Mouse (Mus musculus) G1E (cell line): ENCODE results near the gene Gpsm2. TPM values are rescaled to one million over a fixed set of nuclear protein-coding genes. Genes with fewer than 3 reads are reported as not detected.

Source experiments
- ATAC-seq: 2 replicates; pipeline ENCODE4 v1.8.0; 2016; ENCODE audit warnings: mild to moderate bottlenecking; ENCODE audit not compliant: insufficient number of reproducible peaks, poor library complexity, low FRiP score, severe bottlenecking; ENCODE audit errors: extremely low read depth
- DNase-seq: peaks from one replicate; pipeline ENCODE4 v3.0.0; 2012; ENCODE audit warnings: low spot score
- H3K27me3 ChIP-seq: 2 replicates; pipeline ENCODE4 v1.6.1; 2012; ENCODE audit warnings: mild to moderate bottlenecking, low read length, inconsistent platforms; ENCODE audit not compliant: insufficient read depth
- H3K36me3 ChIP-seq: replicated peaks from 2 replicates; pipeline ENCODE3; 2012; ENCODE audit warnings: mild to moderate bottlenecking, inconsistent platforms
- H3K4me1 ChIP-seq: 2 replicates; pipeline ENCODE4 v1.6.1; 2012; ENCODE audit warnings: low read depth, low read length, inconsistent platforms, mixed read lengths; ENCODE audit not compliant: insufficient read depth
- H3K4me3 ChIP-seq: 2 replicates; pipeline ENCODE4 v1.5.1; 2012; ENCODE audit warnings: low read depth, mild to moderate bottlenecking, inconsistent platforms, low read length, moderate library complexity, mixed read lengths
- H3K9me3 ChIP-seq: replicated peaks from 2 replicates; pipeline ENCODE4 v1.6.1; 2012; ENCODE audit warnings: inconsistent platforms
- CTCF ChIP-seq: IDR thresholded peaks from 2 replicates; pipeline ENCODE4 v1.5.1; 2012; ENCODE audit warnings: low read depth, low read length, inconsistent platforms, mixed read lengths
- GATA1 ChIP-seq: IDR thresholded peaks from 2 replicates; pipeline ENCODE4 v1.6.1; 2012; ENCODE audit warnings: borderline replicate concordance, low read length, inconsistent platforms, mixed read lengths
- GATA2 ChIP-seq: IDR thresholded peaks from 2 replicates; pipeline ENCODE4 v1.6.1; 2012; ENCODE audit warnings: low read depth, low read length, inconsistent platforms, borderline replicate concordance
- POLR2AphosphoS5 ChIP-seq: IDR thresholded peaks from 2 replicates; pipeline ENCODE4 v1.6.1; 2012; ENCODE audit warnings: low read depth, low read length, inconsistent platforms; ENCODE audit not compliant: insufficient replicate concordance
- TAL1 ChIP-seq: conservative IDR thresholded peaks from 2 replicates; pipeline ENCODE4 v1.6.1; 2012; ENCODE audit warnings: low read depth, low read length, inconsistent platforms, mixed read lengths
- polyA plus RNA-seq: library from polyadenylated mRNA; stranded (reverse); fragments of >175 nt; gene quantifications from 2 replicates; pipeline ENCODE4 v1.2.3, GENCODE M21; 2012
- total RNA-seq, 2 experiments: library from RNA; stranded (forward) in 1 of 2; stranded (reverse) in 1 of 2; fragments of 200-1000 nt in 1 of 2; fragments of >200 nt in 1 of 2; fragmentation: Nextera tagmentation in 1 of 2; gene quantifications; 2 replicates each; pipeline ENCODE4 v1.2.3; 2014 to 2017

The Gpsm2 gene
- total and polyA plus RNA-seq, 3 experiments: 12.1 to 38.2 (median 27.5) TPM

DNA sequence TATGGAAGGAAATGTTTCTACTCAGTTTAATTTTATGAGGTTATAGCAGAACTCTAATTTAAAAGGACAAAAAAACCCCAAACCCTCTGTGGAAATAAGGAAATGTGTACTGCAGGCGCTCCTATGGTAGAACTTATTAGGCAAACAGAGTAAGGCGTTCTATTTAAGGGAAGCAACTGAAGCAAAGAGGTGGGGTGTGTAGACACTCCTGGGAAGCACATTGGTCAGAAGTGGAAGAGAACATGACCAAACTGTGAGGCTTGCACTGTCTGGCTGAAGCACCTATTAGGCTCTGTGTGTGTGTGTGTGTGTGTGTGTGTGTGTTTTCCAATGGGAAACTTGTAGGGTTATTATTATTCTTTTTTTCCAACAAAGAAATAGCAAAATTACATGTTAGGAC is 2.8 kb downstream of the Gpsm2 start:
- Histone ChIP-seq H3K27me3 (no peaks in the 10 kb centered on the region), H3K36me3 (peaks cover 8% of the 10 kb centered on the region), H3K4me1 (peaks cover 50% of the 10 kb centered on the region), H3K9me3 (no peaks in the 10 kb centered on the region), H3K4me3 (no peak overlapping the region)
- ATAC-seq: no peak
- TF ChIP-seq TAL1 (no peak), GATA1 (no peak)
- no peak for DNase-seq

DNA sequence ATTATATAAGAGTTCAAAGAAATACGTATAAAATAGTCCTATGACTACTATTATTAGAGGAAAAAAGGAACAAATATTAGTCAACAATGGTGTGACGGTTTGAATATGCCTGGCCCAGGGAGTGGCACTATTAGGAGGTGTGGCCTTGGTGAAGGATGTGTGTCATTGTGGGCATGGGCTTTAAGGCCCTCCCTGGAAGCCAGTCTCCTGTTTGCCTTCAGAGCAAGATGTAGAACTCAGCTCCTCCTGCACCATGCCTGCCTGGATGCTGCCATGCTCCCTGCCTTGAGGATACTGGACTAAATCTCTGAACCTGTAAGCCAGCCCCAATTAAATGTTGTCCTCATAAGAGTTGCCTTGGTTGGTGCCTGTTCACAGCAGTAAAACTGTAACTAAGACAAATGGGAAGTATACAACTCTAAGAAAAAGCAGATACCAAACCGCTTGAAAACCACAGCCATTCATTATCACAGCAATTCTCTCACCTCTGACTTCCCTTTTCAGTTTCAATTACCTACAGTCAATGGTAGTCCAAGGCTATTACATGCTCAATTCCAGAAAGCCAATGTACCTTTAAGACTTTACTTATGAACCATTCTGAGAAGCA is 4.1 kb downstream of the Gpsm2 start:
- no peak for DNase-seq
- Histone ChIP-seq H3K4me3 (no peak overlapping the region; the same call in 1 of the 2 replicates), H3K36me3 (peaks cover 8% of the 10 kb centered on the region), H3K9me3 (no peaks in the 10 kb centered on the region), H3K27me3 (no peaks in the 10 kb centered on the region), H3K4me1 (peaks cover 48% of the 10 kb centered on the region)
- no peak for ATAC-seq
- TF ChIP-seq POLR2AphosphoS5 (no peak), CTCF (no peak), GATA1 (no peak), TAL1 (no peak), GATA2 (no peak)

GRCm38 (mm10) chr3:108714837-108715236 is 7.3 kb downstream of the Gpsm2 start:
- H3K9me3 ChIP-seq: no peaks in the 10 kb centered on the region
- no peak for DNase-seq
- no peak for ATAC-seq
- peaks cover 24% of the 10 kb centered on the region for H3K4me1 ChIP-seq
- H3K4me3 ChIP-seq: no peak overlapping the region
- TF ChIP-seq TAL1 (no peak), GATA1 (no peak), GATA2 (no peak), CTCF (no peak), POLR2AphosphoS5 (no peak)
- no peaks in the 10 kb centered on the region for H3K27me3 ChIP-seq
- peaks cover 16% of the 10 kb centered on the region for H3K36me3 ChIP-seq

DNA sequence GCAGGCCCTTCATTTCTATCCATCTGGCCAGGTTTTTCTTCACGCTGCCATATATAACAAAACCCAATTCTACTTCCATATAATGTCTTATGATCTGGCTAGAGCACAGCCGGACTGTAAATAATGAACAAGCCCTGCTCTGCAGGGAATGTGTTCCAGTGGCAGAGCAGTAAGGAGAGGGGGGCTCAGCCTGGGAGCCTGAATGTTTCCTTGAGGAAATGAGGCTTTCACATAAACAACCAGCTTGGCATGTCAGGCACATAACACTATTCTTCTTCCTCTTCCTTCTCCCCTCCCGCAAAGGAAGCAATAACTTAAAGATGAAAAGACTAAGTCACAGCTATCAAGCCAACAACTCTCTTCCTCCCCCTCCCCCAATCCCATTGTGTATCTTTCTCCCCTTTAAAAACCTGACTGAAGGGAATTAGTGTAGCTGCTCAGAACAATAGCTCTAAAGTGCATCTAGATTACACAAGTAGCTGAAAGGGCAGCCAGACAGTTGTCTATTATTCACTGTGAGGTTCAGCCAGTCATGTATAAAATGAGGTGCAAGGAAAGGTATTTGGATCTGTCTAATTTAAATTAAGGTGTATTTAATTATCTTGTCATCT is 8.9 kb downstream of the Gpsm2 start:
- H3K9me3 ChIP-seq: no peaks in the 10 kb centered on the region
- H3K36me3 ChIP-seq: peaks cover 28% of the 10 kb centered on the region
- DNase-seq: no peak
- H3K27me3 ChIP-seq: no peaks in the 10 kb centered on the region
- TF ChIP-seq TAL1 (no peak), CTCF (no peak)
- ATAC-seq: no peak
- H3K4me3 ChIP-seq: no peak overlapping the region
- peaks cover 15% of the 10 kb centered on the region for H3K4me1 ChIP-seq

- ATAC-seq (no peak), DNase-seq (no peak)
- H3K9me3 ChIP-seq: no peaks in the 10 kb centered on the region
- TF ChIP-seq GATA1 (no peak), CTCF (no peak), TAL1 (no peak), POLR2AphosphoS5 (no peak), GATA2 (no peak)
- H3K27me3 ChIP-seq: no peaks in the 10 kb centered on the region
- peaks cover 37% of the 10 kb centered on the region for H3K36me3 ChIP-seq
- H3K4me3 ChIP-seq: no peak overlapping the region
- H3K4me1 ChIP-seq: peaks cover 9% of the 10 kb centered on the region
Measured at GRCm38 (mm10) chr3:108711296-108711695, 10.8 kb downstream of the Gpsm2 start.

DNA sequence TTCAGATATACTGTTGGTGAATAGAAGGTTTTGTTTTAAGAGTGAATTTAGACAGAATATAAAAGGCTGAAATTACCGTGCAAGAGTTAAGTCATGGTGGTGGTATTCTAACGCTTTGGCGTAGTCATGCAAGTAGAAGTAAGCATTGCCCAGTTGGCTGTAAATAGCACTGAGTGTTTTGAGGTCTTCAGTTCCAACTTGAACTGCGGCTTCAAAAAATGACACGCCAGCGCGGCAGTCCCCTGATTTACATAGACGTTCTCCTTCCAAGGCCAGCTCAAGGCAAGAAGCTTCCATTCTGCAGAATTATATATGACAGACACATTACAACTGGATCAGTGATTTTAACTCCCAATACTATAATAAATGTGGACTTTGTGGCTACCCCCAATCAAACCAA is 19.3 kb downstream of the Gpsm2 start:
- DNase-seq: no peak
- Histone ChIP-seq H3K4me1 (peaks cover 2% of the 10 kb centered on the region; the same call in 1 of the 2 replicates), H3K9me3 (no peaks in the 10 kb centered on the region), H3K36me3 (peaks cover 63% of the 10 kb centered on the region), H3K27me3 (no peaks in the 10 kb centered on the region), H3K4me3 (no peak overlapping the region)
- ATAC-seq: no peak
- TF ChIP-seq GATA2: no peak
- no peak for TF ChIP-seq TAL1
- TF ChIP-seq CTCF: no peak
- TF ChIP-seq GATA1: no peak
- TF ChIP-seq POLR2AphosphoS5: no peak

GRCm38 (mm10) chr3:108701256-108701655 is 20.9 kb downstream of the Gpsm2 start:
- H3K36me3 ChIP-seq: peaks cover 66% of the 10 kb centered on the region
- no peaks in the 10 kb centered on the region for H3K9me3 ChIP-seq
- H3K27me3 ChIP-seq: no peaks in the 10 kb centered on the region
- no peak for TF ChIP-seq CTCF
- no peak for DNase-seq
- peaks cover 2% of the 10 kb centered on the region; the same call in 1 of the 2 replicates for H3K4me1 ChIP-seq
- H3K4me3 ChIP-seq: no peak overlapping the region
- ATAC-seq: no peak
